Comparison of ENCODE assay signal across 30 mouse cellular contexts in the genomic region with DNA sequence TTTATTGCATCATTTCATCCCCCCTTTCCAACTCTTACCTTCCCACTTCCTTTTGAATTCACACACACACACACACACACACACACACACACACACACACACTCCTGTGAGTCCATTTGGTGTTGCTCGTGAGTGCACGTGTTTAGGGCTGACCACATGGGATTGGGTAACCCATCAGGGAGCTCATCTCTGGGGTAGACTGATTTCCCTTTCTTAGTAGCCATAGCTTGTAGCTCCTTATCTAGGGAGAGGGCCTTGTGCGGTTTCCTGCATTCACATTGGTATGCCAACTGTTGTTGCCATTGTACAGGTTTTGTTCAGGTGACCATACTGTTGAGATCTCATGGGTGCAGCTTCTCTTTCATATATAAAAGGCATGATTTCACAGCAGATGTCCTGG. TPM values are rescaled to one million over a fixed set of nuclear protein-coding genes. Genes with fewer than 3 reads are reported as not detected.
DNase-seq lines count a peak whose midpoint lies in the region; ATAC-seq lines count a peak whose summit lies in the region.
"Had no signal": no experiment of that assay in that cellular context is flagged by ENCODE, and none has a peak within 500 bp of the region (broad histone marks: within the 10 kb centered on the region; RNA-seq: fewer than 3 reads in every experiment).

No protein-coding gene starts in this region.

- intact Hi-C loops in gastrocnemius, postnatal 14 days (cut with DNase I; ENCODE audit: low total_unique reads), result no loop called here

- DNase-seq in midbrain, embryonic 10.5 days (ENCODE audit: low spot score), result no peak
- no peak for DNase-seq in midbrain, embryonic 14.5 days
- DNase-seq in MEL-GATA-1-ER (ENCODE audit: extremely low read depth, low read depth), result peak; percentile 83
- no peak for DNase-seq in liver, embryonic 13.5 days
- no peak for DNase-seq in gastrocnemius, postnatal 14 days
- no peak for DNase-seq in adrenal gland, postnatal 25 days
- DNase-seq: adrenal gland, postnatal 14 days; cerebellum, adult 11-12 months; cerebellum, adult 9-11 months; gastrocnemius, postnatal 36 days; kidney, adult 9 months; kidney, postnatal 14 days; layer of hippocampus, adult 9-11 months; lung, postnatal 4 days; retina, postnatal 1 day; right cerebral cortex, postnatal 14 days had no signal

- H3K9me3 ChIP-seq in midbrain, embryonic 10.5 days (replicated peaks), result no peaks in the 10 kb centered on the region
- H3K9me3 ChIP-seq in midbrain, embryonic 14.5 days (ENCODE audit: control insufficient read depth, low read length), result no peaks in the 10 kb centered on the region
- H3K9me3 ChIP-seq in liver, embryonic 13.5 days (replicated peaks), result no peaks in the 10 kb centered on the region
- H3K9me3 ChIP-seq: G1E; heart, embryonic 15.5 days; hindbrain, embryonic 12.5 days; limb, embryonic 12.5 days; neural tube, embryonic 15.5 days; stomach, embryonic 15.5 days had no signal

- H3K4me3 ChIP-seq in midbrain, embryonic 10.5 days, result no peak overlapping the region
- no peak overlapping the region for H3K4me3 ChIP-seq in midbrain, embryonic 14.5 days (replicated peaks; ENCODE audit: low read depth, low read length)
- no peak overlapping the region for H3K4me3 ChIP-seq in liver, embryonic 13.5 days (replicated peaks)
- H3K4me3 ChIP-seq: erythroblast, embryonic 14.5 days; heart, embryonic 15.5 days; hindbrain, embryonic 12.5 days; limb, embryonic 12.5 days; neural tube, embryonic 15.5 days; stomach, embryonic 15.5 days had no signal

- H3K36me3 ChIP-seq in midbrain, embryonic 10.5 days, result no peaks in the 10 kb centered on the region
- H3K36me3 ChIP-seq in midbrain, embryonic 14.5 days (ENCODE audit: control insufficient read depth, insufficient read depth, low read length), result no peaks in the 10 kb centered on the region
- no peaks in the 10 kb centered on the region for H3K36me3 ChIP-seq in liver, embryonic 13.5 days
- H3K36me3 ChIP-seq: G1E; heart, embryonic 15.5 days; hindbrain, embryonic 12.5 days; limb, embryonic 12.5 days; neural tube, embryonic 15.5 days; stomach, embryonic 15.5 days had no signal

- no peak for ATAC-seq in midbrain, embryonic 14.5 days (ENCODE audit: low FRiP score, low TSS enrichment)
- peak; percentile 63 for ATAC-seq in liver, embryonic 13.5 days (ENCODE audit: low read depth)
- ATAC-seq in megakaryocyte progenitor cell, adult 5-6 weeks (replicated peaks; ENCODE audit: poor library complexity), result peak; percentile 88
- ATAC-seq in inflammation-experienced regulatory T-cells, adult 6 months, result no peak
- ATAC-seq: forebrain, embryonic 14.5 days; intestine, postnatal 0 days had no signal

- no peak overlapping the region for H3K4me2 ChIP-seq in midbrain, embryonic 14.5 days (ENCODE audit: low read length)
- H3K4me2 ChIP-seq in liver, embryonic 13.5 days, result no peak overlapping the region
- H3K4me2 ChIP-seq: heart, embryonic 15.5 days; hindbrain, embryonic 12.5 days; limb, embryonic 12.5 days; midbrain, embryonic 11.5 days; neural tube, embryonic 15.5 days; stomach, embryonic 15.5 days had no signal

- H3K4me1 ChIP-seq in midbrain, embryonic 10.5 days, result peaks cover 62% of the 10 kb centered on the region
- peaks cover 8% of the 10 kb centered on the region; the same call in 1 of the 2 replicates for H3K4me1 ChIP-seq in midbrain, embryonic 14.5 days (ENCODE audit: control insufficient read depth, insufficient read depth, low read length)
- peaks cover 30% of the 10 kb centered on the region for H3K4me1 ChIP-seq in liver, embryonic 13.5 days (replicated peaks)
- H3K4me1 ChIP-seq: stomach, embryonic 15.5 days had no signal

- peak overlapping the region; percentile 82 for H3K27ac ChIP-seq in midbrain, embryonic 10.5 days (replicated peaks)
- H3K27ac ChIP-seq in midbrain, embryonic 14.5 days (replicated peaks; ENCODE audit: low read depth, low read length), result no peak overlapping the region
- H3K27ac ChIP-seq in liver, embryonic 13.5 days, result no peak overlapping the region
- H3K27ac ChIP-seq: heart, embryonic 15.5 days; hindbrain, embryonic 12.5 days; limb, embryonic 12.5 days; neural tube, embryonic 15.5 days; stomach, embryonic 15.5 days had no signal

- 79% methylated on average over 3 of the region's 3 CpGs for WGBS in midbrain, embryonic 10.5 days
- 92% methylated on average over 3 of the region's 3 CpGs for WGBS in midbrain, embryonic 14.5 days
- 16% methylated on average over 3 of the region's 3 CpGs for WGBS in liver, embryonic 13.5 days (ENCODE audit: insufficient replicate concordance)

- H3K27me3 ChIP-seq in midbrain, embryonic 10.5 days (ENCODE audit: low read depth, poor library complexity, severe bottlenecking), result no peaks in the 10 kb centered on the region
- no peaks in the 10 kb centered on the region for H3K27me3 ChIP-seq in midbrain, embryonic 14.5 days (ENCODE audit: control insufficient read depth, insufficient read depth, low read length)
- no peaks in the 10 kb centered on the region for H3K27me3 ChIP-seq in liver, embryonic 13.5 days
- H3K27me3 ChIP-seq: heart, embryonic 15.5 days; hindbrain, embryonic 12.5 days; limb, embryonic 12.5 days; neural tube, embryonic 15.5 days; stomach, embryonic 15.5 days had no signal

- H3K9ac ChIP-seq in midbrain, embryonic 14.5 days (replicated peaks; ENCODE audit: low read length), result no peak overlapping the region
- no peak overlapping the region for H3K9ac ChIP-seq in liver, embryonic 13.5 days
- H3K9ac ChIP-seq: heart, embryonic 15.5 days; hindbrain, embryonic 12.5 days; limb, embryonic 12.5 days; neural tube, embryonic 15.5 days; stomach, embryonic 15.5 days had no signal

RNA-seq across cellular contexts. Expression of gene Rgs12, which starts 5.8 kb away (rescaled TPM):
- 62.9 and 74.4 TPM in 2 replicates for polyA plus RNA-seq in midbrain, embryonic 10.5 days (2016; fragmentation: Nextera tagmentation; extraction: Ambion mirVana)
- polyA plus RNA-seq in midbrain, embryonic 14.5 days (2014; fragmentation: Nextera tagmentation; extraction: Ambion mirVana), result 42.7 and 44.3 TPM in 2 replicates
- polyA plus RNA-seq in liver, embryonic 13.5 days (2015; fragmentation: Nextera tagmentation; extraction: Ambion mirVana), result 21.7 and 28.8 TPM in 2 replicates
- 9.7 and 12.2 TPM in 2 replicates for total RNA-seq in megakaryocyte progenitor cell, adult 5-6 weeks (2015)
- 8.3 and 11.8 TPM in 2 replicates for total RNA-seq in megakaryocyte progenitor cell, adult 5-6 weeks (2017)
- total RNA-seq in gastrocnemius, postnatal 14 days (2021), result 1 to 10 TPM; 7.1 to 8.6 TPM
- 10 to 100 TPM in 1 of 3 experiments, 1 to 10 TPM in 2; 5.4 to 10.7 (median 9.9) TPM for polyA plus RNA-seq in inflammation-experienced regulatory T-cells, adult 6 months (2017; shearing (Covaris generic))
- total RNA-seq in adrenal gland, postnatal 25 days (2021), result 33.3 and 42.1 TPM in 2 replicates

RNA-seq across cellular contexts. Expression of gene Msantd1, which starts 35.6 kb away (rescaled TPM):
- 0.47 and 0.49 TPM in 2 replicates for polyA plus RNA-seq in midbrain, embryonic 10.5 days (2016; fragmentation: Nextera tagmentation; extraction: Ambion mirVana)
- polyA plus RNA-seq in midbrain, embryonic 14.5 days (2014; fragmentation: Nextera tagmentation; extraction: Ambion mirVana), result 3.1 and 4.8 TPM in 2 replicates
- 0.17 and 0.24 TPM in 2 replicates for polyA plus RNA-seq in liver, embryonic 13.5 days (2015; fragmentation: Nextera tagmentation; extraction: Ambion mirVana)
- total RNA-seq in megakaryocyte progenitor cell, adult 5-6 weeks (2015), result 0.44 and 0.95 TPM in 2 replicates
- 0.08 and 0.30 TPM in 2 replicates for total RNA-seq in megakaryocyte progenitor cell, adult 5-6 weeks (2017)
- total RNA-seq in gastrocnemius, postnatal 14 days (2021), result under 1 TPM; 0.10 to 0.29 TPM
- 1 to 10 TPM in 2 of 3 experiments, under 1 TPM in 1; 0.29 to 1.8 (median 1.7) TPM for polyA plus RNA-seq in inflammation-experienced regulatory T-cells, adult 6 months (2017; shearing (Covaris generic))
- total RNA-seq in adrenal gland, postnatal 25 days (2021), result 1.2 and 1.8 TPM in 2 replicates
- total RNA-seq: monocyte, adult 5-6 weeks had no signal
- polyA plus RNA-seq: C2C12; heart, embryonic 15.5 days had no signal

Comparison
In these comparisons a context has a peak if more than half of its experiments do, and no peak if none do; other contexts are left out.
1. ATAC-seq: peak in liver, embryonic 13.5 days (single experiment) and megakaryocyte progenitor cell, adult 5-6 weeks (single experiment); none in midbrain, embryonic 14.5 days (single experiment) and inflammation-experienced regulatory T-cells, adult 6 months (single experiment).